Mouse (Mus musculus) Patski (cell line): ENCODE results near the gene Lamtor1. TPM values are rescaled to one million over a fixed set of nuclear protein-coding genes. Genes with fewer than 3 reads are reported as not detected.

ENCODE experiments used
- ATAC-seq: fragments of 100-300 bp; one replicate; pipeline ENCODE4 v1.8.0; 2021
- CTCF ChIA-PET: fragments of 350-600 bp; sonication (Branson Sonifier 250); formaldehyde crosslinking; loops from one replicate; lab custom pipeline; 2022; ENCODE audit warnings: inconsistent platforms; lab: Charles Lee
- POLR2A ChIA-PET: fragments of 350-600 bp; sonication (Branson Sonifier 250); formaldehyde crosslinking; loops from one replicate; lab custom pipeline; 2022; ENCODE audit warnings: antibody characterized with exemption, inconsistent platforms; lab: Charles Lee
- DNase-seq: peaks from one replicate; pipeline ENCODE4 v3.0.0-alpha.2; 2011; ENCODE audit warnings: low read depth, low spot score
- H3K27me3 ChIP-seq: fragments of 371-371 bp; one replicate; pipeline ENCODE4 v1.5.1; 2021
- CTCF ChIP-seq: fragments of 100-300 bp; IDR thresholded peaks from one replicate; pipeline ENCODE4 v1.5.1; 2021
- in situ Hi-C: fragments of 300-500 bp; cut with MboI; formaldehyde crosslinking; loops from 3 replicates; pipeline ENCODE4 v1.11.1; 2018; ENCODE audit warnings: low pct_unique_long_range_greater_than_20kb, mixed read lengths
- polyA plus RNA-seq: library from polyadenylated mRNA; unstranded; gene quantifications from one replicate; pipeline ENCODE4 v1.2.3, GENCODE M21; 2021

The Lamtor1 gene
- polyA plus RNA-seq, 1 experiment from 2014 or later, result 130 TPM

GRCm38 (mm10) chr7:101896104-101897066 lies 9.3 kb upstream of the Lamtor1 start:
- ChIA-PET CTCF (interaction anchor here (1.1 to 1.8 kb wide), 3 partner anchors 27 to 230 kb away, joined by 3 to 5 read pairs (median 3); no protein-coding TSS in a partner anchor), POLR2A (interaction anchor here (0.9 to 1.0 kb wide), 3 partner anchors 59 to 62 kb away, joined by 3 to 4 read pairs (median 4); no protein-coding TSS in a partner anchor)
- no peaks in the 10 kb centered on the region for H3K27me3 ChIP-seq
- no peak for TF ChIP-seq CTCF
- in situ Hi-C loops, result no loop called here
- ATAC-seq, result peak; percentile 83
- peak; percentile 93 for DNase-seq

- CTCF ChIA-PET, result no interaction called here
- DNase-seq, result no peak
- H3K27me3 ChIP-seq, result no peaks in the 10 kb centered on the region
- POLR2A ChIA-PET, result no interaction called here
- ATAC-seq, result no peak
- in situ Hi-C loops, result loop anchor here (10.0 kb wide), 1 partner anchor 236 kb away; the partner anchor contains the start of gene Clpb
- no peak for TF ChIP-seq CTCF
Observed at GRCm38 (mm10) chr7:101900331-101901097, 5.2 kb upstream of the Lamtor1 start.

- H3K27me3 ChIP-seq, result no peaks in the 10 kb centered on the region
- TF ChIP-seq CTCF, result no peak
- DNase-seq, result no peak
- in situ Hi-C loops, result loop anchor here (10.0 kb wide), 1 partner anchor 237 kb away; the partner anchor contains the start of gene Clpb
- POLR2A ChIA-PET, result no interaction called here
- CTCF ChIA-PET, result no interaction called here
- ATAC-seq, result no peak
Observed at GRCm38 (mm10) chr7:101901969-101902368, 3.7 kb upstream of the Lamtor1 start.

GRCm38 (mm10) chr7:101902846-101903245 lies 2.9 kb upstream of the Lamtor1 start:
- DNase-seq (no peak), ATAC-seq (no peak)
- ChIA-PET POLR2A (no interaction called here), CTCF (no interaction called here)
- in situ Hi-C loops, result loop anchor here (10.0 kb wide), 1 partner anchor 238 kb away; the partner anchor contains the start of gene Clpb
- no peaks in the 10 kb centered on the region for H3K27me3 ChIP-seq
- no peak for TF ChIP-seq CTCF

GRCm38 (mm10) chr7:101906287-101906681 lies 580 bp downstream of the Lamtor1 start, which contains the start of gene Tomt:
Gene Tomt, minus strand, starts transcription at chr7:101906359.
- no peaks in the 10 kb centered on the region for H3K27me3 ChIP-seq
- ChIA-PET CTCF (no interaction called here), POLR2A (interaction anchor here (0.9 kb wide), 1 partner anchor 8 kb away, joined by 3 read pairs; no protein-coding TSS in a partner anchor)
- in situ Hi-C loops, result loop anchor here (10.0 kb wide), 1 partner anchor 241 kb away; the partner anchor contains the start of gene Clpb
- no peak for DNase-seq
- no peak for ATAC-seq
- TF ChIP-seq CTCF, result no peak

- ATAC-seq, result no peak
- POLR2A ChIA-PET, result interaction anchor here (0.9 kb wide), 1 partner anchor 8 kb away, joined by 3 read pairs; no protein-coding TSS in a partner anchor
- H3K27me3 ChIP-seq, result no peaks in the 10 kb centered on the region
- no peak for TF ChIP-seq CTCF
- no peak for DNase-seq
- CTCF ChIA-PET, result interaction anchor here (1.4 kb wide), 1 partner anchor 36 kb away, joined by 3 read pairs; the partner anchor contains the start of gene Folr1
- in situ Hi-C loops, result loop anchor here (10.0 kb wide), 1 partner anchor 242 kb away; the partner anchor contains the start of gene Clpb
Observed at GRCm38 (mm10) chr7:101906696-101907095, 992 bp downstream of the Lamtor1 start.

GRCm38 (mm10) chr7:101908367-101908766 lies 2.7 kb downstream of the Lamtor1 start:
- CTCF ChIA-PET, result no interaction called here
- no peaks in the 10 kb centered on the region for H3K27me3 ChIP-seq
- in situ Hi-C loops, result loop anchor here (10.0 kb wide), 1 partner anchor 244 kb away; the partner anchor contains the start of gene Clpb
- POLR2A ChIA-PET, result no interaction called here
- DNase-seq (no peak), ATAC-seq (no peak)
- TF ChIP-seq CTCF, result no peak

GRCm38 (mm10) chr7:101910138-101910537 lies 4.4 kb downstream of the Lamtor1 start:
- DNase-seq (no peak), ATAC-seq (no peak)
- in situ Hi-C loops, result no loop called here
- ChIA-PET CTCF (no interaction called here), POLR2A (no interaction called here)
- H3K27me3 ChIP-seq, result no peaks in the 10 kb centered on the region
- TF ChIP-seq CTCF, result no peak

- POLR2A ChIA-PET, result no interaction called here
- TF ChIP-seq CTCF, result no peak
Observed at GRCm38 (mm10) chr7:101911982-101912381, 6.3 kb downstream of the Lamtor1 start.

GRCm38 (mm10) chr7:101918071-101918470 lies 12.4 kb downstream of the Lamtor1 start:
- DNase-seq (no peak), ATAC-seq (peak; percentile 54)
- TF ChIP-seq CTCF, result peak; percentile 80
- ChIA-PET POLR2A (interaction anchor here (1.4 kb wide), 1 partner anchor 51 kb away, joined by 3 read pairs; no protein-coding TSS in a partner anchor), CTCF (interaction anchor here (0.8 to 2.7 kb wide), 7 partner anchors 10 to 98 kb away, joined by 3 to 9 read pairs (median 4); partner anchors contain the start of genes Lrrc51 and Numa1)
- H3K27me3 ChIP-seq, result no peaks in the 10 kb centered on the region
- in situ Hi-C loops, result loop anchor here (5.0 kb wide), 1 partner anchor 159 kb away; no protein-coding TSS in a partner anchor

More at GRCm38 (mm10) chr7:101911982-101912381, 6.3 kb downstream of the Lamtor1 start:
- ATAC-seq (no peak), DNase-seq (no peak)
- in situ Hi-C loops, result no loop called here
- CTCF ChIA-PET, result no interaction called here
- no peaks in the 10 kb centered on the region for H3K27me3 ChIP-seq
